Mouse (Mus musculus) neural tube, embryonic 15.5 days (tissue): ENCODE measurements around the gene Dennd1c. TPM values are rescaled to one million over a fixed set of nuclear protein-coding genes. Genes with fewer than 3 reads are reported as not detected.

ENCODE experiments used
- ATAC-seq: fragments of 200-750 bp; cut with Nextera tagmentation; 2 replicates; pipeline ENCODE4 v1.8.0; 2017; ENCODE audit warnings: mild to moderate bottlenecking, moderate TSS enrichment, moderate library complexity; ENCODE audit not compliant: low FRiP score
- H3K27ac ChIP-seq: fragments of 300-500 bp; sonication (generic); replicated peaks from 2 replicates; pipeline ENCODE4 v1.5.1; 2015; ENCODE audit warnings: mild to moderate bottlenecking, inconsistent platforms
- H3K27me3 ChIP-seq: fragments of 300-500 bp; sonication (generic); replicated peaks from 2 replicates; pipeline ENCODE4 v1.6.1; 2015; ENCODE audit warnings: inconsistent platforms
- H3K36me3 ChIP-seq: fragments of 300-500 bp; sonication (generic); 2 replicates; pipeline ENCODE4 v1.6.1; 2015; ENCODE audit warnings: inconsistent platforms
- H3K4me1 ChIP-seq: fragments of 300-500 bp; sonication (generic); 2 replicates; pipeline ENCODE4 v1.6.1; 2015; ENCODE audit warnings: inconsistent platforms
- H3K4me2 ChIP-seq: fragments of 300-500 bp; sonication (generic); 2 replicates; pipeline ENCODE4 v1.6.1; 2015; ENCODE audit warnings: inconsistent platforms, mild to moderate bottlenecking, moderate library complexity
- H3K4me3 ChIP-seq: fragments of 300-500 bp; sonication (generic); replicated peaks from 2 replicates; pipeline ENCODE4 v1.5.1; 2015; ENCODE audit warnings: mild to moderate bottlenecking, inconsistent platforms
- H3K9ac ChIP-seq: fragments of 300-500 bp; sonication (generic); replicated peaks from 2 replicates; pipeline ENCODE4 v1.6.1; 2015; ENCODE audit warnings: mild to moderate bottlenecking, inconsistent platforms
- H3K9me3 ChIP-seq: fragments of 300-500 bp; sonication (generic); replicated peaks from 2 replicates; pipeline ENCODE4 v1.6.1; 2016; ENCODE audit warnings: inconsistent platforms
- WGBS: fragments of 180-500 bp; shearing (Covaris S2); methylation state at CpG from one replicate; pipeline ENCODE4 v1.1.7; 2015; ENCODE audit warnings: mixed read lengths; 5-methylcytosine and 5-hydroxymethylcytosine counted together
- polyA plus RNA-seq: library from polyadenylated mRNA; unstranded; fragments of >200 nt; fragmentation: Nextera tagmentation; extraction: Ambion mirVana; gene quantifications from 2 replicates; pipeline ENCODE4 v1.2.1, GENCODE M21; 2015

Gene Dennd1c
- 5.6 and 7.7 TPM in 2 replicates for polyA plus RNA-seq

- H3K27me3 ChIP-seq, result no peaks in the 10 kb centered on the region
- no peak within 1 kb of the TSS for H3K4me3 ChIP-seq
- H3K9ac ChIP-seq, result no peak within 1 kb of the TSS
- peaks cover 29% of the 10 kb centered on the region for H3K36me3 ChIP-seq
- H3K9me3 ChIP-seq, result no peaks in the 10 kb centered on the region
- H3K4me2 ChIP-seq, result no peak within 1 kb of the TSS
- peaks cover 2% of the 10 kb centered on the region for H3K4me1 ChIP-seq
- WGBS, result 54% methylated on average over 6 of the region's 6 CpGs
- H3K27ac ChIP-seq, result no peak within 1 kb of the TSS
- ATAC-seq, result 0 out of 2 replicates have a peak, but pooled peaks have one; percentile 25
Observed at GRCm38 (mm10) chr17:57078336-57078735, at the start of gene Dennd1c. Dennd1c (minus strand) TSS chr17:57078514.

GRCm38 (mm10) chr17:57125853-57126622 lies 47.7 kb upstream of the Dennd1c start:
- no peak overlapping the region for H3K9ac ChIP-seq
- H3K36me3 ChIP-seq, result no peaks in the 10 kb centered on the region
- no peaks in the 10 kb centered on the region for H3K27me3 ChIP-seq
- H3K4me2 ChIP-seq, result no peak overlapping the region
- H3K9me3 ChIP-seq, result no peaks in the 10 kb centered on the region
- H3K27ac ChIP-seq, result no peak overlapping the region
- no peak overlapping the region for H3K4me3 ChIP-seq
- WGBS, result 66% methylated on average over 3 of the region's 3 CpGs
- ATAC-seq, result no peak
- H3K4me1 ChIP-seq, result no peaks in the 10 kb centered on the region

- 93% methylated on average over 4 of the region's 4 CpGs for WGBS
- no peak for ATAC-seq
- Histone ChIP-seq H3K27ac (no peak overlapping the region), H3K4me2 (no peak overlapping the region), H3K4me1 (no peaks in the 10 kb centered on the region), H3K27me3 (no peaks in the 10 kb centered on the region), H3K4me3 (no peak overlapping the region), H3K9me3 (no peaks in the 10 kb centered on the region), H3K9ac (no peak overlapping the region), H3K36me3 (no peaks in the 10 kb centered on the region)
Observed at GRCm38 (mm10) chr17:57124792-57125191, 46.5 kb upstream of the Dennd1c start.

- H3K4me3 ChIP-seq, result no peak overlapping the region
- H3K27me3 ChIP-seq, result no peaks in the 10 kb centered on the region
- 88% methylated on average over 11 of the region's 11 CpGs for WGBS
- H3K4me1 ChIP-seq, result no peaks in the 10 kb centered on the region
- no peak for ATAC-seq
- H3K9ac ChIP-seq, result no peak overlapping the region
- no peak overlapping the region for H3K4me2 ChIP-seq
- H3K27ac ChIP-seq, result no peak overlapping the region
- no peaks in the 10 kb centered on the region for H3K36me3 ChIP-seq
- H3K9me3 ChIP-seq, result no peaks in the 10 kb centered on the region
Observed at GRCm38 (mm10) chr17:57123192-57124118, 45.1 kb upstream of the Dennd1c start.

- no peak overlapping the region for H3K27ac ChIP-seq
Observed at GRCm38 (mm10) chr17:57121856-57122255, 43.5 kb upstream of the Dennd1c start.

GRCm38 (mm10) chr17:57118524-57119349 lies 40.4 kb upstream of the Dennd1c start:
- Histone ChIP-seq H3K4me2 (peak overlapping the region; percentile 17; the same call in 1 of the 2 replicates), H3K27ac (no peak overlapping the region), H3K27me3 (no peaks in the 10 kb centered on the region), H3K9me3 (no peaks in the 10 kb centered on the region), H3K9ac (no peak overlapping the region), H3K36me3 (no peaks in the 10 kb centered on the region), H3K4me1 (no peaks in the 10 kb centered on the region), H3K4me3 (no peak overlapping the region)
- ATAC-seq, result no peak
- 4% methylated on average over 11 of the region's 11 CpGs for WGBS

More at GRCm38 (mm10) chr17:57121856-57122255, 43.5 kb upstream of the Dennd1c start:
- WGBS, result 85% methylated on average over 2 of the region's 2 CpGs
- Histone ChIP-seq H3K27me3 (no peaks in the 10 kb centered on the region), H3K4me3 (no peak overlapping the region), H3K9me3 (no peaks in the 10 kb centered on the region), H3K4me1 (no peaks in the 10 kb centered on the region), H3K9ac (no peak overlapping the region), H3K4me2 (no peak overlapping the region), H3K36me3 (no peaks in the 10 kb centered on the region)
- ATAC-seq, result no peak

GRCm38 (mm10) chr17:57116801-57117200 lies 38.5 kb upstream of the Dennd1c start:
- Histone ChIP-seq H3K9ac (no peak overlapping the region), H3K27ac (no peak overlapping the region), H3K9me3 (no peaks in the 10 kb centered on the region), H3K27me3 (no peaks in the 10 kb centered on the region), H3K4me1 (no peaks in the 10 kb centered on the region), H3K4me2 (no peak overlapping the region), H3K36me3 (no peaks in the 10 kb centered on the region), H3K4me3 (no peak overlapping the region)
- no peak for ATAC-seq
- 76% methylated on average over 2 of the region's 2 CpGs for WGBS

GRCm38 (mm10) chr17:57112768-57113474 lies 34.6 kb upstream of the Dennd1c start:
- no peak overlapping the region for H3K4me2 ChIP-seq
- no peak for ATAC-seq
- no peak overlapping the region for H3K4me3 ChIP-seq
- no peaks in the 10 kb centered on the region for H3K36me3 ChIP-seq
- H3K9me3 ChIP-seq, result no peaks in the 10 kb centered on the region
- no peak overlapping the region for H3K9ac ChIP-seq
- WGBS, result 88% methylated on average over 10 of the region's 10 CpGs
- no peak overlapping the region for H3K27ac ChIP-seq
- H3K27me3 ChIP-seq, result no peaks in the 10 kb centered on the region
- no peaks in the 10 kb centered on the region for H3K4me1 ChIP-seq

- ATAC-seq, result no peak
- Histone ChIP-seq H3K4me1 (peaks cover 15% of the 10 kb centered on the region), H3K9ac (no peak overlapping the region), H3K27me3 (no peaks in the 10 kb centered on the region), H3K27ac (no peak overlapping the region), H3K4me2 (no peak overlapping the region), H3K9me3 (no peaks in the 10 kb centered on the region), H3K4me3 (no peak overlapping the region), H3K36me3 (no peaks in the 10 kb centered on the region)
- 82% methylated on average over 1 of the region's 1 CpGs for WGBS
Observed at GRCm38 (mm10) chr17:57110005-57110404, 31.7 kb upstream of the Dennd1c start.

GRCm38 (mm10) chr17:57108666-57109171 lies 30.4 kb upstream of the Dennd1c start:
- WGBS, result 65% methylated on average over 5 of the region's 5 CpGs
- Histone ChIP-seq H3K9ac (no peak overlapping the region), H3K4me1 (peaks cover 23% of the 10 kb centered on the region), H3K9me3 (no peaks in the 10 kb centered on the region), H3K27me3 (0 out of 2 replicates have a peak, but pooled peaks cover 2% of the 10 kb centered on the region), H3K4me3 (no peak overlapping the region), H3K36me3 (no peaks in the 10 kb centered on the region), H3K4me2 (no peak overlapping the region), H3K27ac (no peak overlapping the region)
- ATAC-seq, result no peak
